Mouse (Mus musculus): ENCODE results near the gene Rsph10b.

DNA sequence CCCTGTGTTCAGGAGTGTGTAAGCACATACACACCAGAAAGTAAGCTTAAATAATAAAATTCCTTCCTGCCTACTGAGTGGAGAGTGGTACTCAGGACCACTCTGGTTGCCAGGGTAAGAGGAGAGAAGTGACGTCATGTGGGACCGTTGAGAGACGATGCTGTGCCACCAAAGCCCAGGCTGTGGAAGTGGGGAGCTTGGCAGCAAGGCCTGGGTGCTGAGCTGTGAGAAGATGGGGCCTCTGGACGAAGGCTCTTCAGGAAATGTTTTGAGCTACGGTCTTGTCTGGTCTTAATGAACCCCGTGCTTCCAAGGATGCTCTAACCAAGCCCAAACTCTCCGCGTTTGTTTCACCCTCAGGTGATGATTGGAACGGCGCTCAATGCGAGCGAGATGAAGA, 2.2 kb upstream of the Rsph10b start:
- no peak for TF ChIP-seq CTCF (IDR thresholded peaks at IDR 0.05; ENCODE audit: low read depth, low read length)
- TF ChIP-seq EP300 (IDR thresholded peaks at IDR 0.05; ENCODE audit: insufficient read depth, low read depth, low read length): no peak
- no peak for TF ChIP-seq POLR2A (IDR thresholded peaks at IDR 0.05; ENCODE audit: insufficient read depth, low read length)

Measured in ES-Bruce4 (cell line).